Mouse (Mus musculus) heart, postnatal 4 days (tissue): ENCODE results near the gene Vmn1r158. TPM values are rescaled to one million over a fixed set of nuclear protein-coding genes. Genes with fewer than 3 reads are reported as not detected.
"Not testable (repeated sequence)": the region's sequence is repeated elsewhere in the genome, so short reads cannot be mapped to it uniquely, and the experiment has no call there.

Experiments
- DNase-seq: peaks from one replicate; pipeline ENCODE4 v3.0.0; 2021
- total RNA-seq, 2 experiments: library from RNA; stranded (reverse); gene quantifications; 2 replicates each; pipeline ENCODE4 v1.2.3; 2021

The Vmn1r158 gene
- not detected for total RNA-seq

DNA sequence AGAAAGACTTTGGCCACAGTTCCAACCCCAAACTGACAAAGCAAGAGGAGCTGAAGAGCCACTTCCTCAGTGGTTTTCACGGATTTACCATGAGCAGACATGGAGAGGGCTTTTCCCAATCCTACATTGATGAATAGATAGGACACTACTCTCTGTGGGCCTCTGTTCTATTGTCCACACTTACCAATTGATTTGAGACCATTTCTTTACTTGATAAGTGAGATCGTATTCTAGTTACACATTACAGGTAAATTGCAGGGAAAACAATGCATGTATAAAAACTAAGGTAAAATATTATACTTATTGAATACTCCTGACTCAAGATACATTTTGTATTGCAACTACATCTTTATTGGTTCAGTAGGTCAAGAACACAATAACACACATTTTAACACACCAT is at the start of gene Vmn1r158:
Gene Vmn1r158, minus strand, starts transcription at position 101 of the 400 bp plus-strand sequence.
- not testable (repeated sequence) for DNase-seq

DNA sequence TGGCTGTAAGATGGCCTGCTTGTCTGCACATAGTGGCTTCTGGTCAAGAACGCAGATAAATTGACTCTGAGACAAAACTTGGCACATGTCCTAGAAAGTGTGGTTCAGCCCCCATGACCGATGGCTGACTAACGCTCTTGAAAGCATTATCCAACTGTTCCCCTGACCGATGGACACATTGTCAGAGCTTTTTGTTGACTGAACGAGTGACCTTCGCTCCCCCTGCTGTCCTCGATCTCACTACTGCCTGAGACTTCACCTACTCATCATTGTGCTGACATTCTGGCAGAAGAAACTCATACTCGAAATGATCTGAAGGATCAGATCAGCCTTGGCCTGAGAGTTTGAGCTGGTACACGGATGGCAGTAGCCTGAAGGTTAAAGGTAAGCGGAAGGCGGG is 14.6 kb downstream of the Vmn1r158 start:
- DNase-seq: not testable (repeated sequence)

DNA sequence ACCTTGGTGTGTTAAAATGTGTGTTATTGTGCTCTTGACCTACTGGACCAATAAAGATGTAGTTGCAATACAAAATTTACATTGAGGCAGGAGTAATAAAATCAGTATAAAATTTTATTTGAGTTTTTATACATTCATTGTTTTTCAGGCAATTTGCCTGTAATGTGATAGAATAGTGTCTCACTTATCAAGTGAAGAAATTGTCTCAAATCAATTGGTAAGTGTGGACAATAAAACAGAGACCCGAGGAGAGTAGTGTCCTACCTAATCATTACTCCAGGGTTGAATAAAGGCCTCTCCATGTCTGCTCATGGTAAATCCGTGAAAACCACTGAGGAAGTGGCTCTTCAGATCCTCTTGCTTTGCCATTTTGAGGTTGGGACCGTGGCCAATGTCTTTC is 29.2 kb downstream of the Vmn1r158 start, which contains the start of gene Vmn1r157:
Gene Vmn1r157, plus strand, starts transcription at position 301 of the 400 bp plus-strand sequence.
- not testable (repeated sequence) for DNase-seq

Other genes with a start within 250 kb of the Vmn1r158 start
- gene Gm4201, start 225.4 kb downstream of the Vmn1r158 start, total RNA-seq: not detected
- not detected for gene Gm4565, start 202.7 kb downstream of the Vmn1r158 start, total RNA-seq
- gene Vmn1r155, start 132.8 kb downstream of the Vmn1r158 start, total RNA-seq: not detected
- not detected for gene Gm8693, start 98.5 kb downstream of the Vmn1r158 start, total RNA-seq
- gene Gm4567, start 71.1 kb downstream of the Vmn1r158 start, total RNA-seq: not detected
- not detected for gene Vmn1r157, start 29.1 kb downstream of the Vmn1r158 start, total RNA-seq
- not detected for gene Vmn1r159, start 52.8 kb upstream of the Vmn1r158 start, total RNA-seq
- gene Vmn1r160, start 80.4 kb upstream of the Vmn1r158 start, total RNA-seq: not detected
- not detected for gene Gm4214, start 193.9 kb upstream of the Vmn1r158 start, total RNA-seq
- gene Gm4216, start 229.1 kb upstream of the Vmn1r158 start, total RNA-seq: not detected